Mouse (Mus musculus) ES-E14 (cell line): ENCODE data around the gene Ccnb2. TPM values are rescaled to one million over a fixed set of nuclear protein-coding genes. Genes with fewer than 3 reads are reported as not detected.

ENCODE experiments used
- DNase-seq: peaks from one replicate; pipeline ENCODE4 v3.0.0-alpha.2; 2013; ENCODE audit warnings: low read depth, low spot score
- H3K27ac ChIP-seq: 2 replicates; pipeline ENCODE4 v1.5.1; 2012; ENCODE audit warnings: low read depth, mild to moderate bottlenecking, low read length, moderate library complexity, mixed read lengths; ENCODE audit not compliant: poor library complexity, insufficient read depth, severe bottlenecking
- H3K36me3 ChIP-seq: 2 replicates; pipeline ENCODE4 v1.6.1; 2012; ENCODE audit warnings: mild to moderate bottlenecking, low read length, moderate library complexity, mixed read lengths; ENCODE audit not compliant: control insufficient read depth, poor library complexity, insufficient read depth, severe bottlenecking
- H3K4me1 ChIP-seq, 2 experiments: fragments of 150-350 bp in 1 of 2; sonication (generic) in 1 of 2; 2 replicates each; pipeline ENCODE4 v1.6.1; 2012; ENCODE audit warnings: low read length in 2 of 2, mild to moderate bottlenecking in 1 of 2, mixed read lengths in 1 of 2; ENCODE audit not compliant: control insufficient read depth in 2 of 2, insufficient read depth in 2 of 2, poor library complexity in 1 of 2
- H3K4me3 ChIP-seq, 2 experiments: fragments of 150-350 bp in 1 of 2; sonication (generic) in 1 of 2; 2 replicates each; pipeline ENCODE4 v1.5.1; 2012; ENCODE audit warnings: low read length in 2 of 2, low read depth in 1 of 2, mild to moderate bottlenecking in 1 of 2, mixed read lengths in 1 of 2; ENCODE audit not compliant: insufficient read depth in 1 of 2, poor library complexity in 1 of 2, severe bottlenecking in 1 of 2
- H3K9ac ChIP-seq: 2 replicates; pipeline ENCODE4 v1.6.1; 2012; ENCODE audit warnings: low read depth, mild to moderate bottlenecking, low read length, mixed read lengths; ENCODE audit not compliant: poor library complexity, insufficient read depth, severe bottlenecking
- H3K9me3 ChIP-seq: fragments of 150-350 bp; sonication (generic); 2 replicates; pipeline ENCODE4 v1.6.1; 2012; ENCODE audit warnings: low read depth, mild to moderate bottlenecking, low read length; ENCODE audit not compliant: control insufficient read depth, insufficient read depth
- CHD2 ChIP-seq: IDR thresholded peaks from 2 replicates; pipeline ENCODE4 v1.6.1; 2014; ENCODE audit warnings: mild to moderate bottlenecking, low read depth, low read length, inconsistent platforms
- HCFC1 ChIP-seq: IDR thresholded peaks from 2 replicates; pipeline ENCODE4 v1.6.1; 2012; ENCODE audit warnings: low read length, inconsistent platforms, borderline replicate concordance; ENCODE audit not compliant: insufficient read depth
- MAFK ChIP-seq: IDR thresholded peaks from 2 replicates; pipeline ENCODE4 v1.6.1; 2014; ENCODE audit warnings: mild to moderate bottlenecking, low read depth, low read length, inconsistent platforms; ENCODE audit not compliant: insufficient read depth
- ZC3H11A ChIP-seq: IDR thresholded peaks from 2 replicates; pipeline ENCODE4 v1.6.1; 2012; ENCODE audit warnings: low read depth, mild to moderate bottlenecking, inconsistent platforms, low read length, borderline replicate concordance
- ZNF384 ChIP-seq: IDR thresholded peaks from 2 replicates; pipeline ENCODE4 v1.6.1; 2012; ENCODE audit warnings: low read depth, low read length, inconsistent platforms
- in situ Hi-C, 2 experiments: fragments of 600-800 bp; cut with MboI; formaldehyde crosslinking; loops; one replicate each; pipeline ENCODE4 v1.15.1; 2025; ENCODE audit warnings: low sequenced_read_pairs in 2 of 2, inconsistent platforms in 1 of 2; ENCODE audit not compliant: unreplicated experiment in 2 of 2
- total RNA-seq: library from RNA; depleted of rRNA; stranded (reverse); fragments of 300-350 nt; gene quantifications from 2 replicates; pipeline ENCODE4 v1.2.3, GENCODE M21; 2012

The Ccnb2 gene
- total RNA-seq, 1 experiment = 95.0 TPM

DNA sequence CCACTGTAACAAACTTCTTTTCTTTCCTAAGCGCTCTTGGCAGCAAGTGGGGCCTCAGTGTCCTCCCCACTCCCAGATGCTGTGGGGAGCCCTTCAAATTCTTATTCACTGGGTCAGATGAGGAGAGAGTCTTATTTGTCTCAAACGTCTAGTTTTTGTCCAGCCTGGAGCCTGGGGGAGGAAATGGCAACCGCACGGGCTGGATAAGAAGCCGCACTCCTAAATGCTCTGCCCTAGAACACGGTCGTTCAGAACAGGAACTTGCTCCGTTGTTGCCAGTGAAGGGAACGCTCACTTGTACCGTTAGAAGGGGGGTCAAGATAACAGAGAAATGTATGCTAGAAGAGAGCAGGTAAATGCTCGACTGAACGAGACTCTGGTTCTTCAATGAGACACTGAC lies 39.3 kb downstream of the Ccnb2 start:
- no peak for TF ChIP-seq ZC3H11A
- no peak for TF ChIP-seq ZNF384
- TF ChIP-seq MAFK = no peak
- TF ChIP-seq CHD2 = no peak
- no peak for TF ChIP-seq HCFC1
- DNase-seq = no peak
- Histone ChIP-seq H3K27ac (no peak overlapping the region), H3K4me3 (no peak overlapping the region), H3K9ac (no peak overlapping the region), H3K4me1 (no peaks in the 10 kb centered on the region), H3K36me3 (0 out of 2 replicates have a peak, but pooled peaks cover 3% of the 10 kb centered on the region), H3K9me3 (no peaks in the 10 kb centered on the region)
- in situ Hi-C loops = no loop called here

DNA sequence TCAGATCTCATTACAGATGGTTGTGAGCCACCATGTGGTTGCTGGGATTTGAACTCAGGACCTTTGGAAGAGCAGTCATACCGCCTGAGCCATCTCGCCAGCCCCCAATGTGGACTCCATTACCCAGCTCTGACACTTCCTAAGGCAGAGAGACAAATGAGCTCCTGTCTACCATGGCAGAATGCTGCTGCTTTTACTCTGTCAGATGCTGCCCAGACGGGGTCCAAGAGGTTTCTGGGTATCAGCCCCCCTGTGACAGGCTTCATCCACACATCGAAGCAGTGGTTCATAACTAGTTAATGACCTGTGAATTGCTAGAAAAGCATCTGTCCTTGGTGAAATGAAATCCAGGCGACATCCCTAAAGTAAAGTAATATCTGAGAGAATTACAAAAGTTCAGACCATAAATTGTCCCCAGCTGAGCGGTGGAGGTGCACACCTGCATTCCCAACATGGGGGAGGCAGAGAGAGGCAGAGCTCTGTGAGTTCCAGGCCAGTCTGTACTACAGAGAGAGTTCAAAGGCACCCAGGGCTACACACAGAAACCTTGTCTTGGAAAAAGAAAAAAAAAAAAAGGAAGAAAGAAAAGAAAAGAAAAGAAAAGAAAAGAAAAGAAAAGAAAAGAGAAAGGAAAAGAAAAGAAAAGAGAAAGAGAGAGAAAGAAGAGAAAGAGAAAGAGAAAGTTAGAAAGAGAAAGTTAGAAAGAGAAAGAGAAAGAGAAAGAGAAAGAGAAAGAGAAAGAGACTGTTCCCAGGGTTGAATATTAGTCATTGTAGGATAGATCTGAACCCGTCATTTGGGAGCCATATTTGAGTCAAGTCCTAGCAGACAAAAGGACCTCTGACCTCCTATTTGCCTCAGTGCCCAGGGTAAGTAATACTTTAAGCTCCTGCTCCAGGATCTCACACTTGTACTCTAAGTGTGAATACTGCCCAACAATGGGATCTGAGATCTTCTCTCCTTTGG lies 41.6 kb downstream of the Ccnb2 start:
- 0 out of 4 replicates have a peak, but pooled peaks cover 0 to under 1% of the 10 kb centered on the region in 2 experiments for H3K4me1 ChIP-seq
- H3K9me3 ChIP-seq = no peaks in the 10 kb centered on the region
- 0 out of 2 replicates have a peak, but pooled peaks cover 3% of the 10 kb centered on the region for H3K36me3 ChIP-seq
- in situ Hi-C loops = no loop called here
- no peak overlapping the region for H3K4me3 ChIP-seq
- H3K27ac ChIP-seq = no peak overlapping the region
- no peak for DNase-seq
- TF ChIP-seq MAFK = no peak
- no peak for TF ChIP-seq CHD2
- TF ChIP-seq ZNF384 = no peak
- no peak overlapping the region for H3K9ac ChIP-seq

DNA sequence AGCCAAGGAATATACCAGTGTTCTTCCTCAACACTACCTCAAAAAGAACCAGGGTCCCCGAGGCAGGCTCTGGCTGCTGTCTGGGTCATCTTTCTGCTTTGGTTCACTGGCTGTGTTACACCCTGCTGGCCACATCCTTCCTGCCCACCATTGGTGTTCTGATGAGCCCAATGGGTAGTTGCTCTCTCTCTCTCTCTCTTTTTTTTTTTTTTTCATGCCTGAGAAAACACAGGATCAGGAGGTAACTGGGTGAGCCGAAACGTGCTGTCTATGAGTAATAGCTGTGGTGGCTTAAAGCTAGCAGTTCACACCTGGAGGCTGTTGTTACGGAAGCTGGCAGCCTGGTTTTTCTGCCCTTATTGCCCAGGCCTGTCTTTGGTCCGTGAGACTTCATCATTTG lies 49.7 kb downstream of the Ccnb2 start:
- in situ Hi-C loops = no loop called here
- TF ChIP-seq ZNF384 (no peak), HCFC1 (no peak), MAFK (no peak), CHD2 (no peak), ZC3H11A (no peak)
- peaks cover 3% of the 10 kb centered on the region; the same call in 1 of the 2 replicates for H3K36me3 ChIP-seq
- no peak overlapping the region for H3K27ac ChIP-seq
- no peak for DNase-seq
- H3K4me1 ChIP-seq = peaks cover 0 to 2% of the 10 kb centered on the region in 2 experiments; a peak in 1 of 4 replicates
- no peak overlapping the region for H3K9ac ChIP-seq
- H3K4me3 ChIP-seq = no peak overlapping the region
- H3K9me3 ChIP-seq = no peaks in the 10 kb centered on the region

DNA sequence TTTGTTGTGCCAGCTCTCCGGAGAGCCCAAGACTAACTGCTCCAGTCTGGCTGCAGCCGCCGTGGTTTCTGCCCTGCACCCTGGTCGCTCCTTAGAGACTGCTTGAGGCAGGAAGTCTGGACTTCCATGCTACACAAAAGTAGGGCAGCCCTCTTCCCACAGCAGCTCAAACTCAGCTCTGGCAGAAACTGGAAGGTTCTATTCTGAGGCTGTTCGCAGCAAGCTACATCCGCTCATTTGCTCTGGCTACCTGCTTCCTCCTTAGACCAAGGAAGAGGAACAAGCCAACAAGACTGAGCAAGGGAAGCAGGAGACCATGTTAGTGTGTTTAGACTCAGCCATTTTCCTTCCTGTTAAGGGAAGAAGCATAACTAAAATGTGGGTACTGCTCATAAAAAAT lies 54.4 kb downstream of the Ccnb2 start:
- Histone ChIP-seq H3K4me3 (no peak overlapping the region), H3K9me3 (no peaks in the 10 kb centered on the region), H3K9ac (no peak overlapping the region), H3K4me1 (no peaks in the 10 kb centered on the region), H3K36me3 (peaks cover 3% of the 10 kb centered on the region; the same call in 1 of the 2 replicates), H3K27ac (no peak overlapping the region)
- in situ Hi-C loops = no loop called here
- no peak for TF ChIP-seq HCFC1
- no peak for TF ChIP-seq CHD2
- TF ChIP-seq MAFK = no peak
- no peak for TF ChIP-seq ZNF384
- TF ChIP-seq ZC3H11A = no peak
- no peak for DNase-seq
